Mouse (Mus musculus) heart, postnatal 10 days (tissue): ENCODE data around the gene Gjd3. TPM values are rescaled to one million over a fixed set of nuclear protein-coding genes. Genes with fewer than 3 reads are reported as not detected.

Source experiments
- DNase-seq, 2 experiments: peaks; one replicate each; pipeline ENCODE4 v3.0.0; 2021
- intact Hi-C: fragments of 180-260 bp; cut with DNase I; formaldehyde crosslinking; loops from one replicate; pipeline ENCODE4 v1.15.1; 2025
- total RNA-seq, 2 experiments: library from RNA; stranded (reverse); gene quantifications; 2 replicates each; pipeline ENCODE4 v1.2.3; 2021

The Gjd3 gene
- total RNA-seq, 2 experiments from 2014 or later = 1.3 to 2.0 TPM

DNA sequence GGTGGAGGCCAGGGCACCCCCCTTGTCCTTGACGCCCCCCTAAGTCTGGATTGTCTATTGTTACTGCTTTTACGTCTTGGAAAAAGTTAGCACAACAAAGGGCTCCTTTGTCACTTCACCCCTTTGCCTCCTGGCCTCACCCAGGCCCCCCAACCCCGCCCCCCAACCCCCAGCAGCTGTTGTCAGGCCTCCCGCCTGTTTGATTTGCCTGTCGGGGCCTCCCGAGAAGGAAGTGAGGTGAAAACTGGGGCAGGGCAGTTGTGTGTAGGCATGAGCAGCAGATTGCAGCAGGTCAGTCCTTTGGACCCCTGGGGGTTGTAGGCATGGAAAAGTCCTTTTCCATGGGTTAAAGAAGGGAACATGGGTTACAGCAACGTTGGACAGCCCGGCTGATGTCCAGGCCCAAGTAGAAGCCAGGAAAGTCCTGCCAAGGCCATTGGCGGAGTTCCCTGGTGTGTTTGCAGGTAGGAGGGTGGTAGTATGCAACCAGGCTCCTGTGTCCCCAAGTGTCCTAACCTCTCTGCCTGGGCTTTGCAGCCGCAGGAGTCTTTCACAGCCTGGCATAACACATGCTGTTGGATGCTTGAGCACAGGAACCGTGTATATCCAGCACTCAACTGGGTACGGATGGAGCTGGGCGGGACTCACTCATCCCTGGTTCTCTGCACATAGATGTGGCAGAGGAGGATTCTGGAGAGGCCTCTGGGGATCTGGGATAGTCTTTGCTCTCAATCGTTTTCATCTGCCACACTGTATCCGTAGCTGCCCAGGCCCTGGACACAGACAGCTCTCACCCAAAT is 18.0 kb downstream of the Gjd3 start:
- intact Hi-C loops = no loop called here
- peak; percentile 78 to 83 for DNase-seq

DNA sequence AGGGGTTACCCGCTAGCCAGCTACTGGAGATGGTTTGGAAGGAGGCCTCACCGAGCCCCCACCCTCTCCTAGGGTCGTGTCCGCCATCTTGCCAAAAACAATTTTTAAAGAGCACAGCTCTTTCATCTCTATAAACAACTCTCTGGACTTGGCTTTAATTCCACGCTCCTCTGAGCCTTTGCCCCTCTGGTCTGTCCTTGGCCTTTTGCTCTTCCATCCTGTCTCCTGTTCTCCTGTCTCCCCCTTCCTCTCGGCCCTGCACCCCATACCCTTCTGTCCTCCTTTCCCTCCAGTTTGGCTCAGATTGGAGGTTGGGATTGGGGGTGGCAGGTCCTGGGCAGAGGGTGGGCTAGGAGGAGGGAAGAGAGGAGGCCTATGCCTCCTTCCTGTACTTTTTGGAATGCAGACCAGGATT is 18.6 kb downstream of the Gjd3 start:
- DNase-seq = no peak
- intact Hi-C loops = no loop called here

DNA sequence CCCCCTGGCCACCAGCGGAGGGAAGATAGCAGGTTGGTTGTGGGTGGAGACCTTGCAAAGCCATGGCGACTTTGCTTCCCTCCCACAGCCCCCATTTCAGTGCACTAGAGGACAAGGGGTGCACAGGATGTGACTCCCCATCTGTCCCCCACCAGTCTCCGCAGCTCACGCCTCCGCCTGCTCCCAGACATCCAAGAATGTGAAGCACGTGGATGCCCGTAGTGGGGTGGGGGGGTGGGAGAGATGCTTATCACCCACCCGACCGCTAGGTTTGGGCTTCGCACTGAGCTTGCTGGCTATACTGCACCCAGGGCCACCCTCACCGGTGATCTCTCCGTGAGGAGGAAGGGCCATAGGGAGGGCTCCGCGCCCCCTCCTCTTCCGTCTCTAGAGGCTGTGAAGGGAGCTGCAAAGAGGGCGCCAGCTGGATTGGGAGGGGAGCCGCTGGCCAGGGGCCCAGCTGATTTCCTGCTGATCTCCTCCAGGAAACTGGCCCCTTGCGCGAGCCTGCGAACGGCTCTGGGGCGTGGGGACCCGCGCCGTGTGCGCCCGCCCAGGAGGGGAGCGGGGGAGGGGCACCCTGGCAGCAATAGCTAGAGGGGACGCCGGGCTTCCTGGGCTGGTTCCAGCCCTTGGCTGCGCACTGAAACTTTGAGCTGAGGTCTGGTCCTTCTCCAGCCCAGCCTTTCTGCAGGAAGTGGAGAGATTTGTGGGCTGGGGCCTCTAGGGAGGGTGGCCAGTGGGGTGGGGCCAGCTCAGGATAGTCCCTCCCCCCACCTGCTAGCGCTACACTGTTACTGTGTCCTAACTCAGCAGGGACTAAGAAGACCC is 19.4 kb downstream of the Gjd3 start:
- intact Hi-C loops = no loop called here

DNA sequence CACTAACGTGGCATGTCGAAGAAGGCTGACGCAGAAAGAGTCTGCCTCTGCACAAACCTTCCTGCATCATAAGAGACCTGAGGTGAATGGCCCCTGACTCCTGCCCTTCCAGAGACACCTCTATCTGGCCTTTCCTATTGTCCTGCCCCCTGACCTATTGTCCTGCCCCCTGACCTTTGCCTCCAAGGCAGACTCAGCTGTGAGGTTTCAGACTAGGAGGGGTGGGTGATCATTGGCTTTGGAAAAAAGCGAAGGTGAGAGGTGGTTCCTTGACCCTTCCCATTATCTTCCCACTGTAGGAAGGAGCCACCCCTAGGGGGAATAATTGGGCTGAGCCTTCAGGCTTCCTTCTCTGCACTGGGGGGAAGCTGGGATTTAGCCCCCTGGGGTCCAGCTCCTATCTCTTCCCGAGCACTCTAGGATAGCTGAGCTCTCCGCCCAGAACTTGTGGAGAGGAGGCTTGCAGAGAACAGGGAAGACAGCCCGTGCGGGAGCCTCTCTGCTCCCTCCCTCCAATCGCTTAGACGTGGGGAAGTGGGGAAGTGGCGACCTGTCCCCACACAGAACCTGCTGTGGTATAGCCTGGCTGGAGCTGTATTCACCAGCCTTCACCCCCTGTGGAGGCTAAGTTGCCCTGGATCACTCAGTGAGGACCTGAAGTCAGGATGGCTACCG is 20.3 kb downstream of the Gjd3 start:
- no peak for DNase-seq
- intact Hi-C loops = no loop called here

More for the DNA sequence above, 19.4 kb downstream of the Gjd3 start:
- DNase-seq = peak; percentile 92 to 95

DNA sequence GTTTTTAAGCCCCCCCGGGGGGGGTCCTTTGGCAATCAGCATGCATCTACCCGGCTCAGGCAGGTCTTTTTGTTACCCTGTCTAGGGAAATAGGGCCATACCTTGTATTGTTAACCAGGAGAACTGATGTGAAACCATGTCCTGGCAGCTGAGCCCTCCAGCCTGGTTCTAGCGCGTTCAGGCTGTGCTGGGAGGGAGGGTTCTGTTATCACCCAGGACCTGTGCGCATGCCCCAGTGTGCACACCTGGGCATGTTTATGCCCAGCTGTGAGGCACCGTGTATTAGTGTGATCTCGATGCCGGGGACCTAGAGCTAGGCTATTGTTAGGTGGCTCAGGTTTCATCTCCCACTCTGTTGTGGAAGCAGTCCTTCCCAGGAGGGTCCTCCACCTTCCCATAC is 21.1 kb downstream of the Gjd3 start:
- DNase-seq = peak; percentile 12 to 21
- intact Hi-C loops = loop anchor here (2.0 kb wide), 1 partner anchor 25 kb away; no protein-coding TSS in a partner anchor

DNA sequence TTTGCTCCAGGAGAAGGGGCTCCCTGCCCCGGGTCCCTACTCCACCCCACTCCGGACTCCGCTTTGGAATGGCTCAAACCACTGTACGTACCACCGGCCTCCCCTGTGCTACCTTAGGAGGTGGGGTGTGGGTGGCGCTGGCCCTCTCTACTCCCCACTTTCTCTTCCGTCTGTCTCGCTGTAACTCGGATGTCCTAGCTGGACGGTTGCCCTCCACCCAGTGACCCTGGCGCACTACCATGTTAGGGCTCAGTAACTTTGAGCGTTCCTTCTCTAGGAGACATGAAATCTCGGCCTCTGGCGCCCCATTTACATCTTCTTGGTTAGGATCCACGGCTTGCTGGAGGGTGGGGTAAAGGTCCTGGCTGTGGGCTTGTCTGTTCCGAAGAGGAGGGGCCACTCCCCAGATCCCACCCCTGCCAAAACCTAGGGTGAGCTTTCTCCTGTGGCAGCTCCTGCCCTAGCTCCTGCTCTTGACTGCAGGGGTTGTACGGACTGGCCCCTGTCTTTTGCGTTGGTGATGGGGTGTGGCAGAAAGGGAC is 21.7 kb downstream of the Gjd3 start:
- DNase-seq = peak; percentile 63 to 64
- intact Hi-C loops = loop anchor here (2.0 kb wide), 1 partner anchor 24 kb away; no protein-coding TSS in a partner anchor

DNA sequence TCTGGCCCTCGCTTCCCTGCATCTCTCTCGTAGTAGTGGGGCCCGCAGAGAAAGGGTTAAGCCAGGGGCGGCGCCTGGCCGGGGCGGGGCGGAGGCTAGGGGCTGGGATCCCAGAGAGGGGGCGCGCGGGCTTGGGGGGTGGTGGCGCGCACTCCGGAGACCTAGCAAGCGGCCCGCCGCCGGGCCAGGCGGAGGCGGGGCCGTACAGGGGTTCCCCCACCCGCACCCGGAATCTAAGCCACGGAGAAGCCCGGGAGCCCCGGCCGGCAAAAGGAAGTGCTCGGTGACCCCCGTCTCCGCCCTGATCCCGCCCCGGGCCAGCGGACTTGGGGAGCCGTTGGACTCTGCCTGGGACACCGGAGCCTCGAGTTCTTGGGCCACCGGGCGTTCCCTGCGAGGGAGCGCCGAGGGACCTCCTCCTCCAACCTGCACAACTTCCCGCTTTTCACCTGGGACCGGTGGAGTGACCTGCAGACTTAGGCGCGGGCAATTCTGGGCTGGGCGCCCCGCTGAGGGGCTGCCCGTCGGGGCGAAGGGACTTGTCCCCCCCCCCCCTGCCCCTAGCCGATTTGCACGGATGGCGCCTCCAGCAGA is 22.4 kb downstream of the Gjd3 start:
- intact Hi-C loops = loop anchor here (2.0 kb wide), 1 partner anchor 24 kb away; no protein-coding TSS in a partner anchor
- DNase-seq = peak; percentile 86 to 88

DNA sequence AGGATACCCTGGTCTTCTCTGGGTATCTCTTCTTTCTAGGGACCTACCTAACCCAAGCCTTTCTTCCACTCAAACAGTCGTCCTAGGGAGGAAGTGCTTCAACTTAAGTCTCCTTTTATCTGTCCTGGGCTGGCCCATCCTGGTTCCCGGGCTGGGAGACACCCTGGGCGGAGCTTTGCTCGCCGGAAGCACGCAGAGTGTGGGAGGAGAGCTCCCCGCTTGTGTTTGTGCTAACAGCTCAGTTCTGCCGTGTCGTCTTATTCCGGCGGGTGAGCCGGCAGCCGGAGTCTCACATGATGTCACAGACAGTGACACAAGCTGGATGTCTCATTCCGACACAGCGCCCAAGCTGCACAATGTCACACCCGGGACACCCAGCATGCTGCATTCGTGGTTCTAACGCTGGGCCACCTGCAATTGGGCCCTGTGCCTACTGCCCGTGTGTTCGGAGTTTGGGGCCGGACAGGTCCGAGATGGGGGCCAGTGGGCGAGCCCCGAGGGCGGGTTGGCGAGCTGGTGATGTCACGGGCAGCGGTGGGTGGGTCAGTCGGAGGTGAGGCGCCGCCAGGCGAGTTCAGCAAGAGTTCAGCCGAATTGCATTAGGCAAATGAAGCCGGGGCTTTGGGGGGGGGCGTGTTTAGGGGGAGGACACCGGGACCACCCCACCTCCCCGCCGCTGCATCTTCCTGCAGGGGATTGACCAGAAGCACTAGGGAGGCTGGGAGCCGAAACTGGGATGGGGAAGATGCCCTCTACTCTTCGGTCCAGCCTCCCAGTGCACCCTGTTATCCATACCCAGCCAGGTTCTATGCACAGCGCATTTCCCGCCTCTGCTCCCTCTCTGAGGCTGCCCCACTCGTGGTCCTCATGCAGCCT is 23.1 kb downstream of the Gjd3 start:
- DNase-seq = peak; percentile 90 to 91
- intact Hi-C loops = loop anchor here (2.0 kb wide), 1 partner anchor 23 kb away; no protein-coding TSS in a partner anchor

DNA sequence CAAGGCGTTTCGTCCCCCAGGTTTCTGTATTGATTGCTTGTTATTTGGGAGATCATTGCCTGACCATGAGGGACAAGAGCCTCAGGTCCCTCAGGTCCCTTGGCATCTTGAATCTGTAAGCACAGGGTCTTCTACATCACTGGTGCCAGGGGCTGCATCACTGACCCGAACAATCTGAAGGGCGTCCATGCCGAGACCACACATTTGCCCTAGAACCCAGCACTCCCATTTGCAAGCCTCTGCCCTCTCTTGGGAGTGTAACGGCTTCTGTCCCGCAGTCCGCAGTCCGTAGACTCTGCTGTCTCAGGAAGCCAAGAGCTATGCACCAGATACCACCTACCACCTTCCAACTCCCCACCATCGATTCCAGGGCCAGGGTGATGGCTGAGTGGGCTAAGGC is 26.5 kb downstream of the Gjd3 start:
- intact Hi-C loops = no loop called here
- no peak for DNase-seq

DNA sequence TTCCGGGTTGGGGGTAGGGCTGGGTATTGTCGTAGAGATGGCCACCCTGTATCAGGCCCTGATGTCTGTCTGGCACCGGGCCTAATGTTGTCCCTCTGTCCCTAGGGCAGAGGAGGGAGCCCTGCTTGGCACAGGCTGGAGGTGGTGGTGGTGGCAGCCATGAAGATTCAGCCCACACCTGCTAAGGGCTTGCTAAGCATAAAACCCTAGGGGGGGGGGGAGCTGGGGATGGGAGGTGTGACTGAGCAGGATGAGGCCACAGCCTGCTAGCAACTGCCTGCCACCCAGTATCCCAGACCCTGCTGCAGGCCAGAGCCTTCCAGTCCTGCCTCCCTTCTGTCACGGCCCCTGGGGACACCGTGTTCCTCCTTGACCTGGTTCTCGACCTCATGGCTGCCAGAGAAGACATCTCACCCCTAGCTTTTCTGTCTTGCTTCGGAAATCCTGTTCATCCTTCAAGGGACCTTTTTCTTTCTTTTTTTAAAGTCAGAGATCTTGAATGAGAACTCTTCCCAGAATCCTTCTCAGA is 27.0 kb downstream of the Gjd3 start:
- intact Hi-C loops = loop anchor here (2.0 kb wide), 1 partner anchor 15 kb away; no protein-coding TSS in a partner anchor
- peak in 1 of 2 experiments; percentile 26 for DNase-seq

DNA sequence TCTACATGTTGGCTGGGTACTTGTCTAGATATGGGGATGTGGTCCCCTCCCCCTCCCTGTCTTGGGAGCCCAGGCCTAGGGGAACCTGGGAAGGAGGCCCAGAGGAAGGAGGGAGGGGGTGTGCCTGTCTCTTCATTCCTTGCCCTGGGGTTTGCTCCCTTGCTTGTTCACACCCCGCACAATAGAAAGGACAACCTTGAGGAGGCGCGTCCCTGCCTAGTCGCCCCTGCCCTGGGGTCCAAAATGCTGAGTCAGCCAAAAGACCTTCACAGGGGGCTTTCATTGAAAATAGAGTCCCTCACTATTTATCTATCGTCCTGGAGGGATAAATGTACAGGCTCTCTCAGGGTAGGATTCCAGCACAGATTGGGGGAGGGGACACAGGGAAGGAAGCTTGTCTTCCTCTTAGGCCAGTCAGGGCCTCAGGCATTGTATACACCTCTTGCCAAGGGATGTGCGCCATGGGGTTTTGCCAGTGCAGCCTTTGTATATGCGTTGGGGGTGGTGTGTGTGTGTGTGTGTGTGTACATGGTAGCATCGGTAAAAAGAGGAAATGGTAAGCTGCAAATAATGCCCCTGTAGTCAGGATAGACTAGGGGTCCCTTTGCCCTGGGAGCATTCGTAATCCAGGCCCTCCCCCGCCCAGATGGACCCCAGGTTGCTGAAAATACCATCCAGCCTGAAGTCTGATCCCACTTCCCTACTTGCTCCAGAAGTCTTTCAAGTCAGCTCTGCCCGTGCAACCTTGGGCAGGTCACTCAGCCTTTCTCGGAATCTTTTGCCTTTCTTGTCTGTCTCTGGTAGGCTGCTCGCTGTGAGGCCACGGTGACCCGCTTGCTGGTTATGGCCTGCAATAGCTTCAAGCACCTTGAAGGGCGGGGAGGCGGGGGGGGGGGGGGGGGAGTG is 27.8 kb downstream of the Gjd3 start:
- peak; percentile 45 to 55 for DNase-seq
- intact Hi-C loops = loop anchor here (2.0 kb wide), 1 partner anchor 14 kb away; no protein-coding TSS in a partner anchor

DNA sequence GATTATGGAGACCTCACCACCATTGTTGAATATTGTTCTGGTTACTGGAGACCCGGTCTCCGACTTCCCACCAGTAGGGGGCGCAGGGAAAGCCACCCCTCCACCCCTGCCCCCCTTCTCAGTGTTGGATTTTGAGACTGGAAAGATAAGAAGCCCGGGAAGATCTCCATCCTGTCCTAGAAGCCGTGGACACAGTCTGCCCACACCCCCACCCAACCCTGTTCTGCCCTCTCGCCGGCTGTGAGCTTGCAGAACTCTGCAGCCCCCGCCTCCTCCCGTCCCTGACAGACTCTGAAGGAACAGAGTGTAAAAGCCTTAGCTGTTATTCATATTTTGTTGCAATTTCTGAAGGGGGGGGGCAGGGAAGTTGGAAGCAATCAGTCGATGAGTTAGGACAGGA is 28.4 kb downstream of the Gjd3 start:
- intact Hi-C loops = loop anchor here (2.0 kb wide), 1 partner anchor 14 kb away; no protein-coding TSS in a partner anchor
- peak; percentile 85 to 91 for DNase-seq

DNA sequence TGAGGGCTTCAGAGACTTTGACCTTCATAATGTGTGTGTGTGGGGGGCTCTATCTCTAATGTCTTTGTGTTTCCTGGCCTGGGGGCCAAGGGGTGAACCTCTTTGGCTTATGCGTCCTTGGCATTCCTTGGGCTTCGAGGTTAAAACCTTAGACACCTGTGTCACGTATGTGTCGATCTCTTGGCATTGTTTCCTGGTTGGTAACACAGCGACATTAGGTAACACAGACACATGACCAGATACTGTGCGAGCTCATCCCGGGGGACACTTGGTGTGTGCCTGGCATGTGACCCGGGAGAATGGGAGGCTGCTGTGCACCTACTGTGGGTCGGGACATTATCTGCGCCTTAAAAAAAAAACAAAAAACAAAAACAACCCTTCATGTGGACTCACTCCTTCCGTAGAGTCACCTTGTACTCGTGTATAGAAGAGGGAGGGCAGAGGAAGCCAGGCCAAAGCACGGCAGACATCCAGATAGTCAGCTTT is 28.9 kb downstream of the Gjd3 start:
- intact Hi-C loops = loop anchor here (2.0 kb wide), 1 partner anchor 13 kb away; no protein-coding TSS in a partner anchor
- DNase-seq = no peak

DNA sequence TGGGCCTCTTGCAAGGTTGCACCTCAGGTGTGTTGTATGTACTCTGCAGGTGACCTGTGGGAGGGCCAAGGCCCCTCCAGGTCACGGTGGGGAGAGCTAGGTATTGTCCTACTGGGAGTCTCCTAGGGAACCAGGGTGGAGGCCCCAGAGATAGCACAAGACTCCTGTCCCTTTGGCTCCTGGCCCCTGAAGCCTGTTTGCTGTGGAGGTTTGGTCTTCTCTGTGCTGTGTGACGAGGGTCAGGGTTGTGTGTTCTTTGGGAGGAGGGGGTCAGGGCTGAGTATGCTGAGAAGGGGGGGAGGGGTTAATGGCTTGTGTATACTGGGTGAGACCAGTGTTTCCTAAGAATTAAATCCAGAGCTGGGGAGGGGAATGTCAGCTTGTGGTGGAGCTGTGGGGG is 29.5 kb downstream of the Gjd3 start:
- intact Hi-C loops = no loop called here
- peak in 1 of 2 experiments; percentile 14 for DNase-seq

DNA sequence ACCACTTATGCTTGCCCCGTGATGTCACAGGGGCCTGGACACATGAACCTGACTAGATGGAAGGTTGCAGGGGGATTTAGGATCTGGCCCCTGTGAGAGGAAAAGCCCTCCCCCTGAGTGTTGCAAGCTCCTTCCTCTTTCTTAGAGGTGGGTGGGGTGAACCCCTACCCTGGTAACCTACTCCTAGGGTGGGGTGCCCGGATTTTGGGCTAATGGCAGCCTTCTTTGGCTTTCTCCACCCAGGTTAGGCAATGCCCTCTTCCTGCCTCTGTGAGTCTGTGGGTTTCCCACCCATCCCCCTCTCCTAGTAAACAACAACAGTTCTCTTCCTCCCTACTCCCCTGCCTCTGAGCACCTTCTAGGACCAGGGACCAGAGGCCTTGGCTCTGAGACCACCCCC is 30.1 kb downstream of the Gjd3 start:
- no peak for DNase-seq
- intact Hi-C loops = no loop called here

DNA sequence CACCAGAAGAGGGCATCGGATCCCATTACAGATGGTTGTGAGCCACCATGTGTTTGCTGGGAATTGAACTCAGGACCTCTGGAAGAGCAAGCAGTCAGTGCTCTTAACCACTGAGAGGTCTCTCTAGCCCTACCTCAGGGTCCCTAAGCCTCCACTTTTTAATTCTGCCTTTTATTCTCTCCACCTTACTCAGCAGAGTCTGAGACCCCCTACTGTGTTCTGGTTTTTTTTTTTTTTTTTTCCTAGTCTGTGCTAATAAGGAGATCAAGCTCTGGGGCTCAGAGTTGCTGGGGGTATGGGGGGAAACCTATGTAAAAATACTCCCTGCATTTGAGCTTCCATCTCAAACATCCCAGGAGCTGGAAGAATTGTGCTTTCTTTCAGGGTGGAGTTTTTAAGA is 30.7 kb downstream of the Gjd3 start:
- intact Hi-C loops = no loop called here
- no peak for DNase-seq
